In genomic region chr6:13592729-13593345, GRCm38 (mm10) we compare ENCODE assay signal across 20 mouse cellular contexts. TPM values are rescaled to one million over a fixed set of nuclear protein-coding genes. Genes with fewer than 3 reads are reported as not detected.
A peak's percentile ranks its signal among the peaks of the same experiment; 100 is the strongest.
DNase-seq lines count a peak whose midpoint lies in the region; ATAC-seq lines count a peak whose summit lies in the region.
"Had no signal": no experiment of that assay in that cellular context is flagged by ENCODE, and none has a peak within 500 bp of the region (broad histone marks: within the 10 kb centered on the region; RNA-seq: fewer than 3 reads in every experiment).

No protein-coding gene starts in this region.

- peak; percentile 79 for ATAC-seq in megakaryocyte-erythroid progenitor cell, adult 5-6 weeks (replicated peaks; ENCODE audit: low FRiP score, low TSS enrichment, poor library complexity, severe bottlenecking)
- ATAC-seq: forebrain, embryonic 14.5 days had no signal

- peak; percentile 15 for DNase-seq in embryo, embryonic 10 days (ENCODE audit: low spot score)
- no peak for DNase-seq in embryo, embryonic 9.5 days (ENCODE audit: extremely low spot score)
- DNase-seq in embryo, embryonic 11 days: peak; percentile 50
- peak; percentile 56 for DNase-seq in hindlimb bud, embryonic 11.5 days (ENCODE audit: extremely low spot score, low read depth, low spot score)
- no peak for DNase-seq in layer of hippocampus, adult 18-20 months (ENCODE audit: low spot score in 2 of 2)
- DNase-seq in spleen, postnatal 14 days (ENCODE audit: low spot score in 2 of 2): no peak
- no peak for DNase-seq in layer of hippocampus, postnatal 10 days (ENCODE audit: low spot score in 2 of 2)
- DNase-seq: adrenal gland, adult 2 months; cerebellum, adult 2 months; cerebellum, postnatal 14 days; gastrocnemius, adult 2 months; heart, adult 2 months; kidney, adult 8-10 months; kidney, postnatal 10 days; layer of hippocampus, adult 9-11 months; liver; retina, postnatal 1 day; right cerebral cortex, postnatal 14 days had no signal

RNA-seq across cellular contexts. Expression of gene Tmem168, which starts 15.1 kb away (rescaled TPM):
- 16.5 and 20.6 TPM in 2 replicates for total RNA-seq in megakaryocyte-erythroid progenitor cell, adult 5-6 weeks (2014; fragmentation: Nextera tagmentation)
- 31.9 and 32.6 TPM in 2 replicates for total RNA-seq in megakaryocyte-erythroid progenitor cell, adult 5-6 weeks (2017)
- 10 to 100 TPM; 16.2 to 21.7 TPM for total RNA-seq in layer of hippocampus, adult 18-20 months (2021)
- 10 to 100 TPM; 14.0 to 18.1 TPM for total RNA-seq in layer of hippocampus, postnatal 10 days (2021)

Comparison
In these comparisons a context has a peak if more than half of its experiments do, and no peak if none do; other contexts are left out.
1. DNase-seq: peak in embryo, embryonic 10 days (single experiment), embryo, embryonic 11 days (single experiment) and hindlimb bud, embryonic 11.5 days (single experiment); none in embryo, embryonic 9.5 days (single experiment), layer of hippocampus, adult 18-20 months (0 of 2), spleen, postnatal 14 days (0 of 2) and layer of hippocampus, postnatal 10 days (0 of 2).